Mouse (Mus musculus): ENCODE results near the gene Rps6ka5.

GRCm38 (mm10) chr12:100752977-100753376, 26.2 kb upstream of the Rps6ka5 start:
- TF ChIP-seq POLR2AphosphoS2 (IDR thresholded peaks at IDR 0.05; ENCODE audit: insufficient read length, low read depth) (no peak), TCF12 (IDR thresholded peaks at IDR 0.05; ENCODE audit: insufficient read depth, poor library complexity, severe bottlenecking) (no peak), E2F4 (IDR thresholded peaks at IDR 0.05; ENCODE audit: insufficient read depth) (no peak), MYOD1 (IDR thresholded peaks at IDR 0.05; ENCODE audit: control insufficient read depth in 1 of 3, insufficient read length in 2 of 3, low read depth in 2 of 3) (no peak), POLR2A (IDR thresholded peaks at IDR 0.05; ENCODE audit: insufficient read length, low read depth) (no peak), MAX (IDR thresholded peaks at IDR 0.05; ENCODE audit: low read depth) (no peak), USF1 (IDR thresholded peaks at IDR 0.05; ENCODE audit: low read depth) (no peak), REST (IDR thresholded peaks at IDR 0.05; ENCODE audit: insufficient read depth, insufficient read length) (no peak), MYOG (IDR thresholded peaks at IDR 0.05; ENCODE audit: control insufficient read depth in 1 of 3, insufficient read depth in 1 of 3, insufficient read length in 2 of 3, low read depth in 2 of 3) (no peak)
